Mouse (Mus musculus): ENCODE results near the gene Iqch.
"Not testable (repeated sequence)": the region's sequence is repeated elsewhere in the genome, so short reads cannot be mapped to it uniquely, and the experiment has no call there.

Gene Iqch

DNA sequence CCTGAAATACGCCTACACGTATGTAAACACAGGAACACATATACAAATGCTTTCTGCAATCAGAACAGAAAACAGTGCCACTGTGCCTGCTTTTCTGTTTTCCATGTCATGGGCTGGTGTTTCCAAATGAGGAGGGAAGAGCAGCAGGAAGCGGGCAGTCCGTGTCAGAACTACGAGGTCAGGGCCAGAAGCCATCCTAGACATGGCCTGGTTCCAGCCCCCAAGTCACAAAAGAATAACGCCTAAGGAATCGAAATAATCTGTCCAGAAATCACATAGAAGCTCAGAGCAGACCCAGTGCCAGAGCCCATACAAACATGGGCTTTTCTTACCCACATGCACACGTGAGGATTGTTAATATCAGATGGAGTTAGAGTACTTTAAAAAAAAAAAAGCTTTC, 45.4 kb downstream of the Iqch start:
- no peak for DNase-seq

DNA sequence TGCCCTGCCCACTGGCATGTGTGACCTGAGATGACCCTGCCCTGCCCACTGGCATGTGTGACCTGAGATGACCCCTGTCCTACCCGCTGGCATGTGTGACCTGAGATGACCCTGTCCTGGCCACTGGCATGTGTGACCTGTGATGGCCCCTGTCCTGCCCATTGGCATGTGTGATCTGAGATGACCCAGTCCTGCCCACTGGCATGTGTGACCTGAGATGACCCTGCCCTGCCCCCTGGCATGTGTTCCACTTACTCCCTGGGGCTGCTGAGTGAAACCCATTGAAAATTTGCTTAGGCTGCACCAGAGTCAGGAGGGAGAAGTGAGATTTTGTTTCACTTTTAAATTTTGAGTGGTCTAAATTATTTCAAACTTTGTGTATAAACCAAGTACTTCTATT, 46.0 kb downstream of the Iqch start:
- no peak for DNase-seq

DNA sequence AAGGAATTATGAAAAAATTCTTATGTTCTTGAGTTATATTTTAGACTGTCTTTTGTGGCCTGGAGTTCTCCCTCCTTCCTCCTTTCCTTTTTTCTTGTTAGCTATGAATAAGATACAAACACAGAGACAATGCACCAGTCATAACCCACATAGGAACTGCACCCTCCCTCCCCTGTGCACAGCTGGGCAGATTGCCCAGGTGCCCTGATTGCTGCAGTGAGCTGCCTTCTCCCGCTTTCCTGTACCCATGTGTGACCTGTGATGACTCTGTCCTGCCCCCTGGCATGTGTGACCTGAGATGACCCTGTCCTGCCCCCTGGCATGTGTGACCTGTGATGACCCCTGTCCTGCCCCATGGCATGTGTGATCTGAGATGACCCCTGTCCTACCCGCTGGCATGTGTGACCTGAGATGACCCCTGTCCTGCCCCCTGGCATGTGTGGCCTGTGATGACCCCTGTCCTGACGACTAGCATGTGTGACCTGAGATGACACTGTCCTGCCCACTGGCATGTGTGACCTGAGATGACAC, 46.8 kb downstream of the Iqch start:
- DNase-seq: no peak

DNA sequence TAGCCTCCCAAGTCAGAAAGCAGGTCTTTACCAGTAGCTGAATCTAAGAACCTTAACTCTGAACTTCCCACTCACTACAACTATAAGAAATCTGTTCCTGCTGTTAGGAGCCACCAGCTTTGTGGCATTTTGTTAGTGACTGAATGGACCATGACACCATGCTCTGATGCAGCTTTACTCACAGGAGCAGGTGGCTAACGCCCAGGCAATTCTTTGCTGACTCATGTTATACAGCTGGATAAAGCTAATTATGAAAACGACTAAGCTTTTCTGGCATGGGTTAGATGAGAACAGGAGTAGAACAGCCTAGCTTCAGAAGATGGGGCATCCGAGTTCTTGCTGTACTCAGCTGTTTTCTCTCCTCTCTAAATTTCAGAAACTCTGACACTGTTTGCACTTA, 48.7 kb downstream of the Iqch start:
- DNase-seq: no peak

DNA sequence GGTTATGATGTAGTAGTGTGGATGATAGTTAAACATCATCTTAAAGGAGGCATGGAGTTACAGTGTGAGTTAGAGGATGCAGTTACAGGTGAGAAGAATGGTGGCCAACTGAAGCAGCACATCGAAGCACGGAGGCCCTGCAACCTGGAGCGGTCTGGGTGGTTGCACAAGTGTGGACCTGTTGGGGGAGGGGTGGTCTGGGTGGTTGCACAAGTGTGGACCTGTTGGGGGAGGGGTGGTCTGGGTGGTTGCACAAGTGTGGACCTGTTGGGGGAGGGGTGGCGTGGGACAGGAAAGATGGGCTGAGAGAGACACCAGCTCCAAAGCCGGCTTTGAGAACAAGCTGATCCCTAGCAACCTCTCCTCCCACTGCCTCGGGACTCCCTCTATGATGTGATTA, 51.6 kb downstream of the Iqch start:
- not testable (repeated sequence) for DNase-seq

DNA sequence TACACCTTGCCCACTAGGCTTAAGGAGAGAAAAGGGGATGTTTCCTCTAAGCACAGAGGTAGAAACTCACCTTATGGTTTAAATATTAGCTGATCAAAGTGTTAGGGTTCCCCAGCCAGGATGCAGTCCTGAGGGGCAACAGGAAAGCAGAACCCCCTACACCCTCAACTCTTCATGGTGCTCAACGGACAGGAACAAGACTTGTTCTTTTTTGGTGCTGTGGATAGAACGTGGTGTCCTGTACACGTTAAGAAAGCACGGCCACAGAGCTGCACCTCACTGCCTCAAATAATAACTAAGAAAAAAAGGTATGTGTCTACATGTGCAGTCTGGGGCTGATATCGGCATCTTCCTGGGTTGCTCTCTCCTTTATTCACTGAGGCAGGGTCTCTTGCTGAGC, 53.3 kb downstream of the Iqch start:
- DNase-seq: no peak

DNA sequence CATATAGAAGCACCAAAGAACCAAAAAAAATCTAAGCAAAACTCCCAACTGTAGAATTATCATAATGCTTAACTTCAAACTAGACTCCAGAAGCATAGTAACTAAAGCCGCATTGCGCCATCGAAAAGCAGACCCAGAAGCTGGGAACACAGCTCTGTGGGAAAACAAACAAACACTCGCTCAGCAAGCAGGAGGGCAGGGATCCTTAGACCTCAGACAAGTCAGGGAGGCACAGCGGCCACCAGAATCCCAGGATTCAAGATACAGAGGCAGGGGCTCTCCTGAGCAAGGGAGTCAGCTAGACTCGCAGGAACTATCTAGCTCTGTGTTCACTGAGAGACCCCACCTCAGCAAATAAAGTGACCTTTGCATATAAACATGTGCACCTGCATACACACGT, 60.4 kb downstream of the Iqch start:
- no peak for DNase-seq

DNA sequence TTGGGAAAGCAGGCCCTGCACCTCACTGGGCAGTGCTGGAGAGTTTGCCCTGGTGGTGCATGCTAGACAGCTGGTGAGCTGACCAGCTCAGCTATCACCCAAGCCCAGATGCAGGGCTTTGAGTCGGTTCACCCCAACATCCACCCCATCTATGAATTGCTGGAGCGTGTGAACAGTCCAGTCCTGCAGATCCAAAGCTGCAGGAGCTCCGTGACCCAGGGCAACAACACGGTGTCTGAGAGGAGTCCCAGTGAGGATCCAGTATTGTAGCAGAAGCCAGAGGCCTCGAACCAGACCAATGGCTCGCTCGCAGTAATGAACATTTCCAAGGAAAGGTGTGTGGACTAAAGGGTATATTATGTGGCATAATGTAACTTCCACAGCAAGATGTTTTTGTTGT, 61.0 kb downstream of the Iqch start:
- DNase-seq: no peak

DNA sequence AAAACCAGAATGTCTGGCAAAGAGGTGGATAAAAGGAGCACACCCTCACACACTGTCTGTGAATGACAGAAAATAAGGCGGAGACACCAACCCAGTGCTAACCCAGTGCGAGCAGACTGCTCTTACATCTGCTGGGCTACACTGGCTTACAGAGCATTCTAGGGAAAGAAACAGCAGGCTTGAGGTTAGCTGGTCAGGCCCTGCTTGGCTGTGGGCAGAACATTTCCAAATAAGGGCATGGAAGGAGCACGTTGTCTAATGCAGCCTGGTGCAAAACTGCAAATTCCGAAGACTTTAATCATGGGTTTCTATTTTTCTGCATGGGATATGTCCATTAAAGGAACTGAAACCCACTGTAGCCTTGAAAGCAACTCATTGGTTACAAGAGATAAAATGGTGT, 64.8 kb downstream of the Iqch start:
- DNase-seq: no peak

DNA sequence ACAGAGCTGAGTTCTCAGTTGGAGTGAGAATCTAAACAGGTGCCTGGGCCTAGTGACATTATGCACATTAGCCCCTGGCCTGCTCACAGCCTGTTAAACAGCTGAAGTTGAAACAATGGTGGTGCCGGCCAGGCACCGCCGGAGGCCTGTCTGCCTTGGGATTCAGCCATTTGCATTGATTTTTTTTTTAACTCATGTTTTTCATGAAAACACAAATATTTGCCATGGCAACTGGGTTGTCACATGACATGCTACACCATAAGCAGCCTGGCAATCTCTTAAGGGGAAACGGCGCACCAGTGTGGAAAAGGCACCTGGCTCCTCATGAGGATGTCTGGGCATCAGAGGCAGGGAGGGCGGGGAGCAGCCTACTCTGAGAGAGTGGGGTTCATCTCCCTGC, 67.3 kb downstream of the Iqch start:
- DNase-seq: no peak

DNA sequence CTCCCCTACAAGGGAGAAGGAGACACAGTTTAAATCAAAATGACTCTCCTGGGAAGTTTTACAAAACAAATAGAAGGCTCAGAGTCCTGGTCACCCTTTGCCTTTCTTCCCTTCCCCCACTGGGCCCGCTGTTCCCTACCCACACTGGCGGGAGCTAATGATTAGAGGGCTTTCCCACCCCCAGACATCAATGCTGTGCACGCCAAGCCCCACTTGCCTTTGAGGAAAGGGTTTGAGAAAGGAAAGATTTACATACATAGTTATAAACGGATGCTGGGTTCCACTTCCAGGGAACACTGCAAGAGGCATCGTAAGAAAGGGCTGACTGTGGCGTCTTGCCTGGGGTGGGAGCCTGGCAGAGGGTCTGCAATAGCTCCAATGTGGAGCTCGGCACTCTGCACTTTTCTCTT, 67.9 kb downstream of the Iqch start:
- DNase-seq: peak; percentile 35

DNA sequence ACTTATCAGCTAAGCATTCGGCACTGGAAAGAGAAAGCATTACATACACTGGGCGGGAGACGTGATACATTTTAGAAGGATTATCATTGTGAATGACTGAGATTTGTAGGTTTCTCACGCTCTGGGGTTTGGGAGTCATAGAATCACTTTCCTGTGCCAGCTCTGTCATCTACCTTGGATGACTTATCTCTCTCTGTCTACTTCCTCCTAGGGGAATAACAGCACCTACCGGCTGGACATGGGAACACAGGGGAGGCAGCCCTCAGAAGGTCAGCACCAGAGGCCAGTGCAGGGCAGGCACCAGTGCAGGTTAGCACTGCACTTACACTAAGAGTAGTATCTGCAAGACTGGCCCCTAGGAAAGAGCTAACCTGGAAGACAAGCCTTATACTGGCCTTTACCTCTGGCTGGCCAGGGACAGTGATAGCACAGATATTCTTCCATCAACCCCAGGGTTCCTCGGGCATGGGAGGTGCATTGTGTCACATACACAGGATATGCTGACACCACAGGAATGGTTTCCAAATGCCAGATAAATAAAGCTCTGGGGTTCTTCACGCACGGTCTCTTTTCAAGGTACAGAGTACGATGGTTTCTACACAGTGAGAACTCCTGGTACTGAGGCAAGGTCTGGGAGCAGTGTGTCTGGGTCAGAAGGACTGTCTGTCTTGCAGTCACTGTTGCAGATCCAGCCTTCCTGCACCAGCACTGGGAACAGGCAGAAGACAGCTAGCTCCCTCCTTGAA, 69.2 kb downstream of the Iqch start:
- peak; percentile 18 for DNase-seq

DNA sequence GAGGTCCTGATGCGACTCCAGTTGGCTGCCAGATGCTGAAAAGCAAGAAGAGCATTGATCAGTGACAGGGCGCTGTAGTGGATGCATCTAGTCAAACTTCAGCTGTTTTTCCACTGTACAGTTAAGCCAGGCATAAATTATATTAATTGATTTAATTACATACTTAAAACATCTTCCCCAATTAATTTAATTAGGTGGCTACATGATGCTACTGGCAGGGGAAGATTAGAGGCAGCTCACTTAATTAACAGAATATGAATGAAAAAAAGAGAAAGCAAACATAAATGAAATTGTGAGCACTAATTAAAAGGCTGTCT, 78.4 kb downstream of the Iqch start:
- no peak for DNase-seq

DNA sequence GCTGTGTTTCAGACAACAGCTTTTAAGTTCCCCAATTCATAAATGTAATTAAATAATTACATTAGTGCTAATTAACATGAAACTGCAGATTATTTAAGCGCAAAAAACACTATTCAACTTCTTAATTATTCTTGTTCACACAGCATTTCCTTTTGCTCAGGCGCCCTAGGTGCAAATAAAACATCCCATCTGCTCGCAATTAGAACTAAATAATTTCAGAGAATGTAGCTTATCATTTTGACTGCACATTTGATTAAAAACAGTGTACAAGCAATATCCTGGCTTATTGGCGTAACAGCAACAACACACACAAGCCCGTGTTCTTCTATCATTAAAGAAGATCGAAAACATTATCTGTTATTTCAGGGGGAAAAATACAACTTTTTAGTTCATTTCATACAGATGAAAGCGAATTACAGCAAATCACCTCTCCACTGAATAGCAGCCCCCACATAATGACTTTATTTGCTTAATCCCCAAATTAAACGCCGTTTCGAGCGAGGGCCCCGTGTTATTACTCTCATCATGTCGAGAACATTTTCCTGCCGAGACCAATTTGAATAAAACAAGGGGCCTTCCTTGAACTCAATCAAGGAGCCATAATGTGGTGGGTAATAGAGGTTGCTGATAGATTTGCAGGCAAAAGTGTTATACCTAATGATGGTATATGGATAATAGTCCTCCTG, 78.9 kb downstream of the Iqch start:
- no peak for DNase-seq

DNA sequence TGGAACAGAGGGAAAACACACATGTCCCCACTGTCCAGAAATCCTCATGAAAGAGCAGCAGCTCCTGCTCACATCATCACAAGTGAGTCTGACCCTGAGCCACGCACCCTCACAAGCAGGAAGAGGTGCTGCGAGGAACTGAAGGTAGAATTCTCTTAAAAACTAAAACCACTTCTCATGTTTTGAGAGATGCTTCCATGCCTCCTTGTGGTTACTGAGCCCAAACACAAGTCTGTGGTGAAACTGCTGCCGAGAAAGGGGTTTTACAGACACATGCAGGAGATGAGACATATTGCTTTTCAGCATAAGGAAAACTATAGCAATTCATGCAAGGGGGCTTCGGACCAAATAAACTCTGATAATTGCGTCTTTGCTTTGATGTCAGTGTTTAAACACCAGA, 89.4 kb downstream of the Iqch start:
- no peak for DNase-seq

DNA sequence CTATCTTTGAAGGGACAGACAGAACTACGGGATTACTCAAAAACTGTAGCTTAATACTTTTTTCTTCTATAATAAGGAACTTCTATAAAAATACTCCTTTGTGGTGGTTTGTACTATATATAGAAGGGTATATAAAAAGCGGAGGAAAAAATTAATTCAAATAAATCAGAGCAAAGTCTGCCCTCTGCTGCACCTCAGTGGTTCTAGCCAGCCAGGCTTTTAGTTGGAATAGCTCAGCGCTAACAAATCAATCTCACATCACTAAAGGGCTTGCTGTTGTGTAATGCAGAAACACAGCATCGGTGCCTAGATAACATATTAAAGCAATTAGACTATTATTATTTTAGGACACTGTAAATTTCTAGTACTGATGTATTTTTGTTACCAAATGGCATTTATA, 91.3 kb downstream of the Iqch start:
- no peak for DNase-seq

DNA sequence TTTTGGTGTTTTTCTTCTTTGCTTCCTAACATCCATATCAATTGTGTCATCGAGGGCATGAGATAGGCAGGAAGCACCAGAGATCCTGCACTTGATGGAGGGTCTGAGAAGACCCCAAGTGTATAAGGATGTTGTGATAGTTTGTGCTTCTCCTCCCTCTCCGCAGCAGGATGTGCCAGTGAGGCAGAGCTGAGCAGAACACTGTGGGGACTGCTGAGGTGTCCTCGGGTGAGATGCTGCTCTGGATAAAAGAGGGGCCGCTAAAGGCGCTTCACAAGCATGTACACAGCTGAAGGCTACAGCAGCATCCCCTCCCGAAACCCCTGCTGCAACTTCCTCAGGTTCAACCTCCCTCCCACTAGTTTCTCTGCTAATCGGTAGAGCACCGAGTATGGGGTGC, 95.2 kb downstream of the Iqch start:
- no peak for DNase-seq

DNA sequence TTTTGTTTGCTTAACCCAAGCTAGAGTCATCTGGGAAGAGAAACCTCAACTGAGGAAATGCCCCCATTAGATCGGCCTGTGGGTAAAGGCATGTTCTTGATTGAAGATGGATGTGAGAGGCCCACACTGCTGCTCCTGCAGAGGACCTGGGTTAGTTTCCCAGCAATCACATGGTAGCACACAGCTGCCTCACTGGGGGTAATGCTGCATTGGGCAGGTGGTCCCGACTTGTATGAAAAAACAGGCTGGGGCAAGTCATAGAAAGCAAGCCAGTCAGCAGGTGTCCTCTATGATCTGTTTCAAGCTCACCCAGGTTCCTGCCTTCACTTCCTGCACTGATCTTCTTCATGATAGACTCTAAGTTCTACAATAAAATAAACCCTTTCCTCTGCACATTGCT, 98.4 kb downstream of the Iqch start:
- DNase-seq: no peak

DNA sequence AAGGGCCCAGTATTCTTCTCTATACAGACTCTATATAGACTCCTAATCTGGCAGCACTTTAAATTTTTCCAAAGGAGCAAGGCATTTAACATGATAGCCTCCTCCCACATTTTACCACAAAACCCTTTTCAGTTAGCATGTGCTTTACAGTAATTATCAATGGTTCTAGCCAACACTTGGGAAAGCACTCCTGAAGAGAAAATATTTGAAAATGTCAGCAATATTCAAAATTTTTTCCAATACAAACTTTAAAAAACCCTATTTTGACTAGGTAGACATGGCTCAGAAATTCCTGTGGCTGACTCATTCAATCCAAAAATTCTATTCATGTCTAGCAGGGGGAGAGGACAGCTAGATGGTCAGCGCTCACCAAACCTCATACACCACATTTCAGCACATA, 100.8 kb downstream of the Iqch start:
- DNase-seq: no peak

DNA sequence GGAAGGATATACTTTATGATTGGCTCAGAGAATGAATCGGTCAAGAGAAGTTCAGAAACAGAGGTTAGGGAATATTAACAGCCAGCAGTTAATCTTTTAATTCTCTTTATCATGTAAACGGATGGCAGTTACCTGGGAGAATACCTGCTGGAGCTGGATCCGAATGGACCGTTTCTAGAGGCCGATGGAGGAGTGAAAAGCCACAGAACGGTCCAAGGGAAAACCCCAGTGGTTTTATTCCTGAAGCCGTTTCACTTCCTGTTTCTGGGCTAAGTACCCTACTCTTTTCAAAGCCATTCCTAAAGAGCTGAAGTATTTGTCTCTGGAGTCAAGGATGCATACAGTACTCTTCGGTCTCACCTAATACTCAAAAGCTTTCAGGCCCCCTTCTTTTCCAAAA, 102.4 kb downstream of the Iqch start:
- no peak for DNase-seq

DNA sequence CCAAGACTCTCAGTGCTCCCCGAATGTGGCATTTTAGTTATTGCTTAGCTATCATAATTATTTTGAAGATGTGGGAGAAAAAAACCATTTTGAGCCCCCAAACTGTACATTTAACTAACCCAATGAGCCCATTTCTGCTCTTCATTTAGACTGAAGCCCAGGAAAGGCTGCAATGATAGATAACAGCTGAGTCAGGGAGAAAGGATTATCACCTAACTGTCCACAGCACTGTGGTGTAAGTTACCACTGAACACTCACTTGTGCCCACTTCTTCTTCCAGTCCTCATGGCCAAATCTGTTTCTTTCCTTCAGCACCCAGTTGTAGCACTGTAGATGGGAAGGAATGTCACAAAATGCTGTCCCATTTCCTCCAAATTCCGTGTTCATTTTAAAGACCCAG, 106.5 kb downstream of the Iqch start:
- DNase-seq: no peak

DNA sequence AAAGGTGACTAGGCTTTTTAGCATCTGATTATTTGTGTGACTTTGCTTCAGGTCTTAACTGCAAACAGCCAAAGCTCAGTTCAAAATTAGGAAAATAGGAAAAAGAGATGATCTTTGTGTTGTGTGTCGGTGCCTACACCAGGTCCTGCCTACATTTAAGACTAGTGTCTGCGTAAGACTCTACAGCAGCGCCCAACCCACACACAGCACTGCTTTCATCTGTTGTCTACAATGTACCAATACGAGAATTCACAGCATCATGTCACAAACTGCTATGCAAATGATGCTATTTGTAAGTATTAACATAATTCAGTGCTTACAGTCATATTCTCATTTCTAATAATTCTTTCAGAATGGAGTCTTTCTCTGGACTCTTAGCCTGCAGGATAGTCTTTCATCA, 108.5 kb downstream of the Iqch start:
- DNase-seq: no peak

DNA sequence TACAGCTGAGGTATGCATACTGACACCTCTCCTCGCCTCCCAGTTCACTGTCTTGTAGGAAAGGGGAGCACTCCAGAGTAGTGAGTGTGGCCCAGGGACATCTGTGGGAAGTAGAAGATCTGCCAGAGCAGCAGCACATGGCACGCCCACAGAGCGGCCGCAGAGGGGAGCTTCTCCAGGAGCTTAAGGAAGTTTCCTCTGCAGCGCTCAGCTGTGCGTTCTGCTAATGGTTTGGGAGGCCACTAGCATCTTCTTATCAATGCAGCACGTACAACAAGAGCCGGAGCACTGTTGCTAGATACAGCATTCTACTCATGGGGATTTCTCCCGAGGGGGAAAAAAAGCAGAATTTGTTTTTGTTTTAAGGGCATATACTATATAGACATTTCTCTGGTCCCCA, 110.0 kb downstream of the Iqch start:
- no peak for DNase-seq

DNA sequence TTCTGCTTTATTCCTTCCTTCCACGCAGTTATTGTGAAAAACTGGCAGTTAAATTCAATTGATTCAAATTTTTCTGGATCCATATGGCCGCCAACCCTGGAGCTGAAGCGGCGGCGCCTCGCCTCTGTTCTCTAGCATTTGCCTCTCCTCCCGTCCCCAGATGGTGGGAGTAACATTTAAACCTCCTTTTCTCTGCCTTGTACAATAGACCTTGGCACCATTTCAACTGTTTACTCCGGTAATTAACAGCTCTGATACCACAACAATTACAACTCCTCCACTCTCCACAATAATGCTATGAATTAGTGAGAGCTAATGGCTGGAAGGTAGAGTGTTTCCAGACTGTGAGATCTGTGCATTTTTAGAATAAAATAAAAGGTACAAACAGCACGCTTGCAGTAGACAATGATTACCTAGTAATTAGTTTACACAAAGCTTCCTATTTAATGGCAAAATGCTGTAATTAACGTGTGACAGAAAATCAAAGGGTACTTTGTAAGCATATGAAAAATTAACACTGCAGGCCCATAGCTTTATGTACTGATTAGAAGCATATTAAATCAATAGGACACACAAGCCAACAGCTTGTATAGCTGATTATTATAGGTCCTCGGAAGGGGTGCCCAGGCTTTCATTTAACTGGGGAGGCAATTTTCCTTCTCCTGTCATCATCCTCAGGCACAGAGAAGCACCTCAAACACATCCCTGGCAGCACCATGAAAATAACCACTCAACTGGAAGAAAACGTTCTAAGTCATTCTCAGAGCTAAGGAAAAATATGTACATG, 111.6 kb downstream of the Iqch start:
- DNase-seq: no peak

Data from kidney, postnatal 10 days (tissue).